Mouse (Mus musculus) thymus, postnatal 0 days (tissue): ENCODE data around the gene Snx29. TPM values are rescaled to one million over a fixed set of nuclear protein-coding genes. Genes with fewer than 3 reads are reported as not detected.

Experiments
- DNase-seq: peaks from one replicate; pipeline ENCODE4 v3.0.0-alpha.2; 2015; ENCODE audit warnings: low spot score
- polyA plus RNA-seq: library from polyadenylated mRNA; unstranded; fragments of >200 nt; fragmentation: Nextera tagmentation; extraction: Ambion mirVana; gene quantifications from 2 replicates; pipeline ENCODE4 v1.2.1, GENCODE M21; 2015

The Snx29 gene
- polyA plus RNA-seq, 1 experiment from 2014 or later = 11.4 TPM

- DNase-seq = no peak
Observed at GRCm38 (mm10) chr16:11588689-11589088, 266.0 kb downstream of the Snx29 start.

- DNase-seq = no peak
Observed at GRCm38 (mm10) chr16:11589336-11589735, 266.6 kb downstream of the Snx29 start.

- no peak for DNase-seq
Observed at GRCm38 (mm10) chr16:11589782-11590695, 267.3 kb downstream of the Snx29 start.

- no peak for DNase-seq
Observed at GRCm38 (mm10) chr16:11596599-11596998, 273.9 kb downstream of the Snx29 start.

- DNase-seq = no peak
Observed at GRCm38 (mm10) chr16:11597769-11598168, 275.1 kb downstream of the Snx29 start.

- DNase-seq = no peak
Observed at GRCm38 (mm10) chr16:11599523-11599922, 276.8 kb downstream of the Snx29 start.

- DNase-seq = no peak
Observed at GRCm38 (mm10) chr16:11601336-11602082, 278.8 kb downstream of the Snx29 start.

- DNase-seq = peak; percentile 46
Observed at GRCm38 (mm10) chr16:11603667-11604422, 281.1 kb downstream of the Snx29 start.

- no peak for DNase-seq
Observed at GRCm38 (mm10) chr16:11612526-11613126, 289.9 kb downstream of the Snx29 start.

GRCm38 (mm10) chr16:11614401-11615014, 291.8 kb downstream of the Snx29 start:
- no peak for DNase-seq

GRCm38 (mm10) chr16:11615633-11616032, 292.9 kb downstream of the Snx29 start:
- DNase-seq = no peak

GRCm38 (mm10) chr16:11619951-11620350, 297.2 kb downstream of the Snx29 start:
- no peak for DNase-seq

GRCm38 (mm10) chr16:11621042-11621441, 298.3 kb downstream of the Snx29 start:
- no peak for DNase-seq

GRCm38 (mm10) chr16:11621664-11622063, 299.0 kb downstream of the Snx29 start:
- DNase-seq = no peak

GRCm38 (mm10) chr16:11623032-11623431, 300.3 kb downstream of the Snx29 start:
- peak; percentile 21 for DNase-seq

- no peak for DNase-seq
Observed at GRCm38 (mm10) chr16:11624121-11624520, 301.4 kb downstream of the Snx29 start.

- no peak for DNase-seq
Observed at GRCm38 (mm10) chr16:11626004-11626481, 303.3 kb downstream of the Snx29 start.

- DNase-seq = no peak
Observed at GRCm38 (mm10) chr16:11626616-11627015, 303.9 kb downstream of the Snx29 start.

- DNase-seq = no peak
Observed at GRCm38 (mm10) chr16:11627866-11628638, 305.3 kb downstream of the Snx29 start.

- DNase-seq = no peak
Observed at GRCm38 (mm10) chr16:11629704-11630103, 307.0 kb downstream of the Snx29 start.
